Mouse (Mus musculus) kidney, adult 2 months (tissue): Measurements from ENCODE around the gene Aspscr1. TPM values are rescaled to one million over a fixed set of nuclear protein-coding genes. Genes with fewer than 3 reads are reported as not detected.
A peak's percentile ranks its signal among the peaks of the same experiment; 100 is the strongest.

Source experiments
- DNase-seq: peaks from one replicate; pipeline ENCODE4 v3.0.0; 2021
- H3K27ac ChIP-seq: fragments of 200-500 bp; 2 replicates; pipeline ENCODE4 v1.5.1; 2012; ENCODE audit warnings: low read depth, low read length, control low read depth, inconsistent platforms; ENCODE audit not compliant: insufficient read depth
- H3K27me3 ChIP-seq: fragments of 200-500 bp; replicated peaks from 2 replicates; pipeline ENCODE4 v1.6.1; 2012; ENCODE audit warnings: mild to moderate bottlenecking, moderate library complexity, low read length, inconsistent platforms; ENCODE audit not compliant: control insufficient read depth, insufficient read depth
- H3K36me3 ChIP-seq: fragments of 200-500 bp; 2 replicates; pipeline ENCODE4 v1.6.1; 2012; ENCODE audit warnings: mild to moderate bottlenecking, moderate library complexity, low read length, inconsistent platforms; ENCODE audit not compliant: control insufficient read depth, insufficient read depth
- H3K4me1 ChIP-seq: fragments of 200-500 bp; 2 replicates; pipeline ENCODE4 v1.6.1; 2011; ENCODE audit warnings: low read length; ENCODE audit not compliant: control insufficient read depth, insufficient read depth
- H3K4me3 ChIP-seq: fragments of 200-500 bp; 2 replicates; pipeline ENCODE4 v1.5.1; 2011; ENCODE audit warnings: mild to moderate bottlenecking, low read depth, low read length, control low read depth; ENCODE audit not compliant: insufficient read depth
- CTCF ChIP-seq: fragments of 200-500 bp; conservative IDR thresholded peaks from 2 replicates; pipeline ENCODE4 v1.5.1; 2011; ENCODE audit warnings: low read depth, mild to moderate bottlenecking, control low read depth, low read length, moderate library complexity, mixed read lengths; ENCODE audit not compliant: insufficient read depth, insufficient read length
- POLR2A ChIP-seq: fragments of 200-500 bp; IDR thresholded peaks from one replicate; pipeline ENCODE4 v1.6.1; 2011; ENCODE audit warnings: low read depth, low read length, control low read depth
- WGBS: fragments of 180-500 bp; shearing (Covaris S2); methylation state at CpG from one replicate; pipeline ENCODE4 v1.1.7; 2018; 5-methylcytosine and 5-hydroxymethylcytosine counted together
- polyA plus RNA-seq: library from polyadenylated mRNA; depleted of rRNA; stranded (reverse); fragments of >200 nt; gene quantifications from 2 replicates; pipeline ENCODE4 v1.2.3, GENCODE M21; 2012

The Aspscr1 gene
- polyA plus RNA-seq, 1 experiment, result 105 TPM

DNA sequence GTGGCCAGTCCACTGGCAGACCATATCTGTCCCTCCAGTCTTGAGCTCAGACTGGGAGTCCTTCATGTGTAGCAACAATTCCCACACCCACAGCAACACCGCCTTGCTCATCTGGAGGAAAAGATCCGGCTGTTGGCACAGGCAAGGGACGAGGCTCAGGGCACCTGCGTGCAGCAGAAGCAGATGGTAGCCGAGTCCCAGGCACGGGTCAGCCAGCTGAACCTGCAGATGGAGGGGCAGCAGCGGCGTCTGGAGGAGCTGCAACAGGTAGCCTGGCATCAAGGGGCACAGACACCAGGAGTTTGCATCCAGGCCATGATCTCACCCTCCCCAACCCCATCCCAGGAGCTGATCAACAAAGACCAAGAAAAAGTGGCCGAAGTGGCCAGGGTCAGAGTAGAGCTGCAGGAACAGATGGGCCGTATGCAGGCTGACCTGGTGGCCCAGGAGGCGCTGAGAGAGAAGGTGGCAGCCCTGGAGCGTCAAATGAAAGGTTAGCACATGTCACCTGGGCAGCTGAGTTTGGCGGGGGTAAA, 47.1 kb downstream of the Aspscr1 start:
- 89% methylated on average over 13 of the region's 13 CpGs for WGBS
- no peaks in the 10 kb centered on the region for H3K27me3 ChIP-seq
- H3K4me3 ChIP-seq, result no peak overlapping the region
- no peak overlapping the region for H3K27ac ChIP-seq
- no peak for TF ChIP-seq CTCF
- DNase-seq, result no peak
- H3K4me1 ChIP-seq, result peaks cover 11% of the 10 kb centered on the region; the same call in 1 of the 2 replicates
- H3K36me3 ChIP-seq, result no peaks in the 10 kb centered on the region

DNA sequence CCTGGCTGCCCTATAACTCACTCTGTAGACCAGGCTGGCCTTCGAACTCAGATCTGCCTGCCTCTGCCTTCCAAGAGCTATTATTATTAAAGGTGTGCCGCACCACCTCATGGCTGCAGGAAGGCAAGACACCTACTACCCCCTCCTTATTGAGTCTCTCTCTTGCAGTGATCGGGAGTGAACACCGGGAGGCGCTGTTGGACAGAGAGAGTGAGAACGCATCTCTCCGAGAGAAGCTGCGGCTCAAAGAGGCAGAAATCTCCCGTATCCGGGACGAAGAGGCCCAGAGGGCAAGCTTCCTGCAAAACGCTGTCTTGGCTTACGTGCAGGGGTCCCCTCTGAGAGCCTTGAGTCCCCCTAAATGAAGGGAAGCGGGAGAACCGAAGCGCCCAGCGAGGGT, 47.7 kb downstream of the Aspscr1 start:
- 10% methylated on average over 17 of the region's 17 CpGs for WGBS
- DNase-seq, result peak; percentile 90
- H3K4me3 ChIP-seq, result no peak overlapping the region

DNA sequence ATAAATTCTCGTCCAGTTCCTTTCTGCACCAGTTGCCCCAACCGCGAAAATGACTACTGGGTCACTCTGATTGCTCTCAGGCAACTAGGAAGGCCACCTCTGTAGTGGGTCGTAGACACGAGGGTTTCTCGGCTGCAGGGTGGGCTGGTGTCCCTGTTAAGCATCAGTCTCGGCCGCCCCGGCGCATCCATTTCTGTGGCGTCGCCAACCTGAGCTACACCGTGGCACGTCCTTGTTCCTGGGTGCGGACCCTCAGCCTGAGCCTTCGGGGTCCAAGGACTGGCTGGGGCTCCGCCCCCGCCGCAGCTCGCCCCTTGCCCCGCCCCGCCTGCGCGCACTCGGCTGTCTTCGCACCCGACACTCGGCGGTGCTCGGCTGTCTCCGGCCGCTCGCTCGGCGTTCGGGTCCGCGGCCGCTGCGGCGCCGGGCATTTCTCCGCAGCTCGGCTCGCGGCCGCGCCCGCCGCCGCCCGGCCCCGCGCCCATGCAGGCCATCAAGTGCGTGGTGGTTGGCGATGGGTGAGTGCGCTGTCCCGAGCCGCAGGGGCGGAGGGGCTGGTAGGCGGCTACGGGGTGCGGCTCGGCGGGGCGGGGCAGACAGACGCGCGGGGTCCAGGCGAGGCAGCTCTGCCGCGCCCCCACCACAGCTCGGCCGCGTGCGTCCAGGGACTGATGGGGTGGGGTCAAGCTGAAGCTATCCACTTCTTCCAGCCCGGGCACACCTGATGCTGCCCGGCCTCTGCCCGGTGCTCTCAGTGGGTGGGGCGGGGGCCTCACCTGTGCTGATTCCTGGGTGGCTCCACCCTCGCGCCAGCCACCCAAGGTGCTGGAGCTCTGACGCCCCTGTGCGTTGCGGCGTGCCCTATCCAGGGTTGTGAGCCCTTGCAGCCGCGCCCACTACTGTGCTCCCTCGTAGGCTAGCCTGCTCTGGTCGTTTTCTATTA, 48.6 kb downstream of the Aspscr1 start, which contains the start of gene Rac3:
TSS of gene Rac3 (plus strand) at position 347 of the 943 bp plus-strand sequence.
- Histone ChIP-seq H3K27ac (no peak within 1 kb of the TSS), H3K36me3 (peaks cover 2% of the 10 kb centered on the region; the same call in 1 of the 2 replicates), H3K4me3 (peak within 1 kb of the TSS; percentile 53), H3K4me1 (peaks cover 11% of the 10 kb centered on the region; the same call in 1 of the 2 replicates), H3K27me3 (no peaks in the 10 kb centered on the region)
- 1% methylated on average over 88 of the region's 90 CpGs for WGBS
- peak; percentile 63 for DNase-seq
- no peak for TF ChIP-seq POLR2A
- no peak for TF ChIP-seq CTCF

More for the DNA sequence above, 47.7 kb downstream of the Aspscr1 start:
- Histone ChIP-seq H3K27me3 (no peaks in the 10 kb centered on the region), H3K27ac (no peak overlapping the region), H3K4me1 (peaks cover 11% of the 10 kb centered on the region; the same call in 1 of the 2 replicates), H3K36me3 (no peaks in the 10 kb centered on the region)
- TF ChIP-seq CTCF (peak; percentile 98), POLR2A (no peak)

DNA sequence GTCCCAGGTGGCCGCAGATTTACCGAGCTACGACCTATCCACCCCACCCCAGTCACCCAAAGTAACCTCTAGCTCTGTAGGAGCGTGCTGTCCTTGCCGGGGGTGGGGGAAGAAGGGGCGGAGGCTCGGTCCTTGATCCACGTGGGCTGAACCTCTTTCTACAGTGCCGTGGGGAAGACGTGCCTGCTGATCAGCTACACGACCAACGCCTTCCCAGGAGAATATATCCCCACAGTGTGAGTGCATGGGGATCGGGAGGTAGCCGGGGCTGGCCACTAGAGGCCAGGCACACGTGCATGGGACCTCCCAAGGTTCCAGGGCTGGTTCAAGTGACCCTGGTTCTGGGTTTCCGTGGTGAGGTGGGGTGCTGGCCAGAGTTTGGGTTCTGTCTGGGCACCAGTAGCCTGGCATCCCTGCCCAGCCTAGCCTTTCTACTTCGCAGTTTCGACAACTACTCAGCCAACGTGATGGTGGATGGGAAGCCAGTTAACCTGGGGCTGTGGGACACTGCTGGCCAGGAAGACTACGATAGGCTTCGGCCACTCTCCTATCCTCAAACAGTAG, 49.4 kb downstream of the Aspscr1 start:
- H3K27ac ChIP-seq, result no peak overlapping the region
- TF ChIP-seq POLR2A (no peak), CTCF (no peak)
- no peak for DNase-seq
- H3K36me3 ChIP-seq, result peaks cover 2% of the 10 kb centered on the region; the same call in 1 of the 2 replicates
- no peaks in the 10 kb centered on the region for H3K27me3 ChIP-seq
- peak overlapping the region; percentile 53 for H3K4me3 ChIP-seq
- peaks cover 11% of the 10 kb centered on the region; the same call in 1 of the 2 replicates for H3K4me1 ChIP-seq
- 22% methylated on average over 21 of the region's 21 CpGs for WGBS

DNA sequence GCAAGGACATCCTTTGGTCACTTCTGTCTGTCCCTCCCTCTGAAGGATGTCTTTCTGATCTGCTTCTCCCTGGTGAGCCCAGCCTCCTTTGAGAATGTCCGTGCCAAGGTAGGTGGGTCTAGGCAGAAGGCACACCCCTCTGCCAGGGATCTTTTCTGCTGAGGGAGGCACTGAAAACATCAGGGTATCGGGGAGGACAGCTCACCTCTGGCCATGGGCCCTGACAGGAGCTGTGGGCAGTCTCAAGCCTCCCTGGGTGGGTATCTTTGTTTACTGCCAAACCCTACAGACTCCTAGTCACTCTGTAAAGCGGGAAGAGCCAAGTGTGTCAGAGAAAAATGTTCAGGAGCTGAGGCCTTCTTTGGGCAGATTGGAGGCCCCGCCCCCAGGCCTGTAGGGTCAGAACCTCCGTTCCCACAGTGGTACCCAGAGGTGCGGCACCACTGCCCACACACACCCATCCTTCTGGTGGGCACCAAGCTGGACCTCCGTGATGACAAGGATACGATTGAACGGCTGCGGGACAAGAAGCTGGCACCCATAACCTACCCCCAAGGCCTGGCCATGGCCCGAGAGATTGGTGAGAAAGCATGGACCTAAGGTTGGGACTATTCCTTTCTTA, 50.1 kb downstream of the Aspscr1 start:
- H3K4me1 ChIP-seq, result peaks cover 11% of the 10 kb centered on the region; the same call in 1 of the 2 replicates
- WGBS, result 67% methylated on average over 11 of the region's 11 CpGs
- peaks cover 2% of the 10 kb centered on the region; the same call in 1 of the 2 replicates for H3K36me3 ChIP-seq
- peak; percentile 28 for TF ChIP-seq POLR2A
- TF ChIP-seq CTCF, result no peak
- peak; percentile 81 for DNase-seq
- no peaks in the 10 kb centered on the region for H3K27me3 ChIP-seq
- H3K27ac ChIP-seq, result no peak overlapping the region
- H3K4me3 ChIP-seq, result no peak overlapping the region

DNA sequence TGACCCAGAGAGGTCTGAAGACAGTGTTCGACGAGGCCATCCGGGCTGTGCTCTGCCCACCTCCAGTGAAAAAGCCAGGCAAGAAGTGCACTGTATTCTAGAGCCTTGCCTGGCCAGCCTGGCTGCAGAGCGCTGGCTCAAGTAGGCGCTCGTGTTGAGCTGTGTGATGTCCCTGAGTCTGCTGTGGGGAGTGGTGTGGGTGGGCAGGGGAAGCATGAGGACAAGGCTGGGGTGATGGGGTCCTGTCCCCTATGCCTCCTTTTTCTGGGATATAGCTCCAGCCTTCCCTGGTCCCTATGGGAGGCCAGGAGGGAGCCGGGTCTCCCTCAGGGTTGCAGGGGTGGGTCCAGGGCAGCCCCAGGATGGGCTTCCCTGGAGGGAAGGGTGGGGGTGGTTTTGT, 50.7 kb downstream of the Aspscr1 start:
- DNase-seq, result peak; percentile 29
- H3K27me3 ChIP-seq, result no peaks in the 10 kb centered on the region
- H3K4me1 ChIP-seq, result peaks cover 11% of the 10 kb centered on the region; the same call in 1 of the 2 replicates
- peaks cover 2% of the 10 kb centered on the region; the same call in 1 of the 2 replicates for H3K36me3 ChIP-seq
- H3K4me3 ChIP-seq, result no peak overlapping the region
- 82% methylated on average over 7 of the region's 7 CpGs for WGBS
- no peak overlapping the region for H3K27ac ChIP-seq
- no peak for TF ChIP-seq POLR2A
- TF ChIP-seq CTCF, result no peak
